Mouse (Mus musculus) limb, embryonic 11.5 days (tissue): ENCODE measurements around the gene Trpv4. TPM values are rescaled to one million over a fixed set of nuclear protein-coding genes. Genes with fewer than 3 reads are reported as not detected.
A peak's percentile ranks its signal among the peaks of the same experiment; 100 is the strongest.

Experiments
- ATAC-seq: fragments of 200-750 bp; cut with Nextera tagmentation; 2 replicates; pipeline ENCODE4 v1.8.0; 2017; ENCODE audit warnings: low read depth; ENCODE audit not compliant: insufficient number of reproducible peaks, low FRiP score, low TSS enrichment
- DNase-seq: peaks from one replicate; pipeline ENCODE4 v3.0.0-alpha.2; 2015; ENCODE audit warnings: low spot score
- H3K27ac ChIP-seq: fragments of 300-500 bp; sonication (generic); replicated peaks from 2 replicates; pipeline ENCODE4 v1.5.1; 2014; ENCODE audit warnings: low read depth, mild to moderate bottlenecking, low read length
- H3K27me3 ChIP-seq: fragments of 300-500 bp; sonication (generic); 2 replicates; pipeline ENCODE4 v1.6.1; 2014; ENCODE audit warnings: mild to moderate bottlenecking, low read length, mixed read lengths; ENCODE audit not compliant: control insufficient read depth, insufficient read depth
- H3K36me3 ChIP-seq: fragments of 300-500 bp; sonication (generic); 2 replicates; pipeline ENCODE4 v1.6.1; 2014; ENCODE audit warnings: mild to moderate bottlenecking, low read length, moderate library complexity, mixed read lengths; ENCODE audit not compliant: control insufficient read depth, insufficient read depth
- H3K4me1 ChIP-seq: fragments of 300-500 bp; sonication (generic); 2 replicates; pipeline ENCODE4 v1.6.1; 2014; ENCODE audit warnings: low read length, mixed read lengths; ENCODE audit not compliant: control insufficient read depth, insufficient read depth
- H3K4me2 ChIP-seq: fragments of 300-500 bp; sonication (generic); 2 replicates; pipeline ENCODE4 v1.6.1; 2014; ENCODE audit warnings: low read depth, mild to moderate bottlenecking, moderate library complexity; ENCODE audit not compliant: severe bottlenecking
- H3K4me3 ChIP-seq: fragments of 300-500 bp; sonication (generic); 2 replicates; pipeline ENCODE4 v1.5.1; 2014; ENCODE audit warnings: low read depth, low read length
- H3K9ac ChIP-seq: fragments of 300-500 bp; sonication (generic); 2 replicates; pipeline ENCODE4 v1.6.1; 2014; ENCODE audit warnings: mild to moderate bottlenecking, low read length
- H3K9me3 ChIP-seq: fragments of 300-500 bp; sonication (generic); 2 replicates; pipeline ENCODE4 v1.6.1; 2016; ENCODE audit warnings: low read length; ENCODE audit not compliant: control insufficient read depth
- WGBS: fragments of 180-500 bp; shearing (Covaris S2); extraction: QIAGEN DNeasy Blood & Tissue Kit; methylation state at CpG from one replicate; pipeline ENCODE4 v1.1.7; 2014; 5-methylcytosine and 5-hydroxymethylcytosine counted together
- polyA plus RNA-seq: library from polyadenylated mRNA; unstranded; fragments of >200 nt; fragmentation: Nextera tagmentation; extraction: Ambion mirVana; gene quantifications from 2 replicates; pipeline ENCODE4 v1.2.1, GENCODE M21; 2014

The Trpv4 gene
- polyA plus RNA-seq, 1 experiment from 2014 or later = 0.53 TPM

DNA sequence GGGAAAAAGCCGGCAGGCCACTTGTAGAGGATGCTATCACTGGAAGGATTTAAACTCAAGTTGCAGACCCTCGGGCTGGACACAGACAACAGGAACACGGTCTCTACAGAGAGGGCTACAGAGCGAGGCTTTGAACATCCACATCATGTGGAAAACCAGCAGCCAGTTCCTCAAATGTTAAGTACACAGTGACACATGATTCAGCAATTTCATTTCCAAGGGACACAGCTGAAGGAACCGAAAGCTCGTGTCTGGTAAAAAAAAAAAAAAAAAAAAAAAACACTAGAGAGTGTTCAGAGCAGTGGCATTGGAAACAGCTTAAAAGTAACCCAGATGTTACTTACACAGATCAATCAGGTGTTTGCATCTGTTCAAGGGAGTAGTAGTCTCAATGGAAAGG, 2.8 kb upstream of the Trpv4 start:
- Histone ChIP-seq H3K36me3 (no peaks in the 10 kb centered on the region), H3K9me3 (no peaks in the 10 kb centered on the region), H3K27ac (no peak overlapping the region), H3K9ac (no peak overlapping the region), H3K27me3 (peaks cover 33% of the 10 kb centered on the region), H3K4me2 (no peak overlapping the region), H3K4me1 (peaks cover 6% of the 10 kb centered on the region), H3K4me3 (no peak overlapping the region)
- DNase-seq = no peak
- no peak for ATAC-seq
- WGBS = 73% methylated on average over 6 of the region's 6 CpGs

DNA sequence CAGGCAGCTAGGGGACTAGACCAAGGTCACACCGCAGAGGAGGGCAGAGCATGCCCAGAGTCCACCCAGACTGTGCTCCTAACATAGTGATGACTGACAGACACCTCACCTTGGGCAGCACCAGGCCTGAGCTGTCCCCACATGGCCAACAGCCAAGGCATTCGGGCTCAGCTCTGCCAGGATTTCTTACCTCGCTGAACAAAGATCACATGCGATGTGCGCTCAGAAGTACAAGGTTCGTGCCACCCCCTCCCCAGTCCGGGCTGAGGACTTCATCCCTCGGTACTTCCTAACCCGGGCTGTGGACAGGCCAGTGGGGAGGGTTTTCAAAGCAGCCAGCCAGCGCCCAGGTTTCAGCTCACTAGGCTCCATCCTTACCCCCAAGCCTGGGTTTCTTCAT, 795 bp downstream of the Trpv4 start:
- DNase-seq (no peak), ATAC-seq (no peak)
- peaks cover 35% of the 10 kb centered on the region for H3K27me3 ChIP-seq
- no peaks in the 10 kb centered on the region for H3K36me3 ChIP-seq
- H3K27ac ChIP-seq = no peak overlapping the region
- no peaks in the 10 kb centered on the region for H3K9me3 ChIP-seq
- peaks cover 6% of the 10 kb centered on the region for H3K4me1 ChIP-seq
- no peak overlapping the region for H3K9ac ChIP-seq
- WGBS = 37% methylated on average over 10 of the region's 10 CpGs
- peak overlapping the region; percentile 90 for H3K4me2 ChIP-seq
- no peak overlapping the region for H3K4me3 ChIP-seq

DNA sequence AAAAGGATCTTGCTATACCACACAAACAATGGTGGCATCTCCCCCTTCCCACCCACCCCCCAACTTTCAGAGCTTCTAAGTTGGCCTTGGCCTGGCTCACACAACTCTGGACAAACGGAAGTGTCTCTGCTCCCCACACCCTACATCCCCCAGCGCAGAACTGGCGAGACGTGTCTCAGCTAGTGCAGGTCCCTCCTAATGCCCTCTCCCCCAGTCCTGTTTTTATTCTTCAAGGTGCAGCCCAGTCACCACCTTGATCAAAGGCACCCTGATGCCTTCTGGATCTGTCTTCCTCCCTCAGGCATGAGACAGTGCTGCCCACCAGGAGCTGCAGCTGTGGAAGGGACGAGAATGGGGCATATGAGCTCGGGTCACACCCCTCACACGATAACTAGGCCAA, 1.9 kb downstream of the Trpv4 start:
- Histone ChIP-seq H3K27me3 (peaks cover 35% of the 10 kb centered on the region), H3K4me2 (no peak overlapping the region), H3K4me1 (peaks cover 6% of the 10 kb centered on the region), H3K9me3 (no peaks in the 10 kb centered on the region), H3K36me3 (no peaks in the 10 kb centered on the region), H3K9ac (no peak overlapping the region), H3K4me3 (no peak overlapping the region), H3K27ac (no peak overlapping the region)
- WGBS = 74% methylated on average over 7 of the region's 7 CpGs
- ATAC-seq (no peak), DNase-seq (no peak)

DNA sequence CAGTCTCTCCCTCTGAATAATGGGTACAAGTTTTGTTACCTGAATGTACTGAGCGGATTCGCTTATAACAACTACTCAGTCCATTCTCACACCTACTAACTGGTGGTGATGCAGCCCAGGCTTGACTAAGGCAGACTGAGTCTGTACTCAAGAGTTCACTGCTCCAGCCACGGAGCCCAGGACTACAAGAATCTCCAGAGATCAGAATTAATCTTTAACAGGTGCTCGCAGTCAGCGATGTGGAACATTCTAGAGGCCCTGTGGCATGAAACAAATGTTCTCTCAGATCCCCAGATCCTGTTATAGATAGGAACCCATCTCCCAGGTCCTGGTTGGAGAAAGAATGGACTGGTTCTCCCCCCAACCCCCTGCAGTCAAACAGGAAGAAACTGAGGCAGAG, 2.5 kb downstream of the Trpv4 start:
- WGBS = 84% methylated on average over 5 of the region's 5 CpGs

DNA sequence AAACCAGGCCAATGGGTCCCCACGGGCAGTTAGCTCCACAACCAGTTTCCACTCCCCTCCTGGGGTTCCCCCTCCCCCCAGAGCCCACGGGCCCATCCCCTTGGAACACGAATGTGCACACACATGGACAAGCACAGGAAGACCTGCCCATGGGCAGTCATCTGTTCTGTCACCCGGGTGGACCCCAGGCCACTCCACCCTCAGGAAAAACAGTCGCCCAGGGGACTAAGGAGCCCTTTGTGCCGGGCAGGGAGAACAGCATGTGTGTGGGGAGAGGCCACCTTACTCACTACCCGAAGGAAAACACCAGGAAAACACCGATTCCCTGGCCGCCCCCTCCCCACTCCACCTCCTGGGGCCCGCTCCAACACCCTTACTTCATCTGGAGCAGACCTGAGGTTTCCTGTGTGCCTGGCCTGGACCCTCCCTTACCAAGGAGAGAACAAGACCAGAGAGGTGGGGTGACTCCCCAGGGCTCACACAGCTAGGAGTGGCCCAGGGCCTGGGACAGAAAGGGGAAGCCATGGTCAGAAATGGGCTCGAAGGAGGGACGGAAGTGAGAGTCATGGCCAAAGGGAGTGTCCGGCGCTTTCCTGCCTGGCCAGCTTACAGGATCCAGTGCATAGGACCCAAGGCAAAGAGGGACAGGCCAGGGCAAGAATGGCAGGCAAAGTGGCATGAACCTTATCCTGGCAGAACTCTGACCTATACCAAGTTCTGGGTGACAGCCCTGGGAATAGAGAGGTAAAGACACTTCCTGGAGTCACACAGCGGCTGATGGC, 4.4 kb downstream of the Trpv4 start:
- 80% methylated on average over 12 of the region's 15 CpGs for WGBS
- Histone ChIP-seq H3K4me2 (no peak overlapping the region), H3K9ac (no peak overlapping the region), H3K36me3 (no peaks in the 10 kb centered on the region), H3K27me3 (peaks cover 27% of the 10 kb centered on the region), H3K4me3 (no peak overlapping the region), H3K9me3 (no peaks in the 10 kb centered on the region), H3K27ac (no peak overlapping the region), H3K4me1 (peaks cover 13% of the 10 kb centered on the region)
- no peak for ATAC-seq
- DNase-seq = no peak

More for the DNA sequence above, 2.5 kb downstream of the Trpv4 start:
- DNase-seq (no peak), ATAC-seq (no peak)
- Histone ChIP-seq H3K9me3 (no peaks in the 10 kb centered on the region), H3K4me3 (no peak overlapping the region), H3K36me3 (no peaks in the 10 kb centered on the region), H3K27me3 (peaks cover 35% of the 10 kb centered on the region), H3K9ac (no peak overlapping the region), H3K4me2 (no peak overlapping the region), H3K4me1 (peaks cover 12% of the 10 kb centered on the region), H3K27ac (no peak overlapping the region)

DNA sequence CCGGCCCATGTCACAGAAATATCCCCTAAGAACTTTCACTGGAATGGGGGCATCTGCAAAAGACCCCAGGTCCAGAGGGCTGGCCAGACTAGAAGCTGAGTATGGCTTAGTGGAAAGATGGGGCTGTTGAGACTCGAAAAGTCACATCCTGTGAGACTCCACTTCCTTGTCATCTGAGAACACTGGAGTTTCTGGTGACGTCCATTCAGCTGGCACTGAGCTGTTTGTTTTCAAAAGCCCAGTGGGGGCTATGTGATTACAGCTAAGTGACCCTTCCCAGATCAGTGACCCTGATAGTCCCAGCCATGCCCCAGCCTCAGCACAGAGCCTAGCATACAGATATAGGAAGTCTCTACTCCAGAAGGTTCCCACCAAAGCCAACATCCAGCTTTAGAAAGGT, 6.8 kb downstream of the Trpv4 start:
- WGBS = 31% methylated on average over 3 of the region's 3 CpGs
- no peak overlapping the region for H3K27ac ChIP-seq
- H3K4me2 ChIP-seq = no peak overlapping the region
- ATAC-seq = no peak
- H3K9ac ChIP-seq = no peak overlapping the region
- peaks cover 5% of the 10 kb centered on the region for H3K27me3 ChIP-seq
- H3K4me1 ChIP-seq = 0 out of 2 replicates have a peak, but pooled peaks cover 17% of the 10 kb centered on the region
- H3K36me3 ChIP-seq = no peaks in the 10 kb centered on the region
- no peak overlapping the region for H3K4me3 ChIP-seq
- no peak for DNase-seq
- H3K9me3 ChIP-seq = no peaks in the 10 kb centered on the region

DNA sequence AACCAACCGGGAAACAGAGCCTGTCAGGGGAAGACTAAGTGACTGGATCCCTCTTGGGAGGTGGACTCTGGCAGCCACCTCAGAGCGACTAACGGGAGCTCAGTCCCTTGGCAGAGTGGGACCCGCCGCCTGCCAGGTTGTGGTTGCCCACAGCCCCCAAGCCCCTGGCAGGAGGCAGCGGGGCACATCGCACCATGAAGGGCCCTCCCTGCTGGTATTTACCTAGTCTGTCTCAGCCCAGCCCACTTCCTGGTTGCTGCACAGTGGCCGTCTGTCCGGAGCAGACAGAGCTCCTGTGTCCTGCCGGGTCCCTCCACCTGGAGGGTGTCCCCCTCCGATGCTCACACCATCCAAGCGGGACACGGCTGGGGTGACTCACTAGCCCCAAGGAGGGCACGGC, 7.2 kb downstream of the Trpv4 start:
- WGBS = 47% methylated on average over 14 of the region's 14 CpGs
- 0 out of 2 replicates have a peak overlapping the region, but pooled peaks have one; percentile 9 for H3K9ac ChIP-seq

DNA sequence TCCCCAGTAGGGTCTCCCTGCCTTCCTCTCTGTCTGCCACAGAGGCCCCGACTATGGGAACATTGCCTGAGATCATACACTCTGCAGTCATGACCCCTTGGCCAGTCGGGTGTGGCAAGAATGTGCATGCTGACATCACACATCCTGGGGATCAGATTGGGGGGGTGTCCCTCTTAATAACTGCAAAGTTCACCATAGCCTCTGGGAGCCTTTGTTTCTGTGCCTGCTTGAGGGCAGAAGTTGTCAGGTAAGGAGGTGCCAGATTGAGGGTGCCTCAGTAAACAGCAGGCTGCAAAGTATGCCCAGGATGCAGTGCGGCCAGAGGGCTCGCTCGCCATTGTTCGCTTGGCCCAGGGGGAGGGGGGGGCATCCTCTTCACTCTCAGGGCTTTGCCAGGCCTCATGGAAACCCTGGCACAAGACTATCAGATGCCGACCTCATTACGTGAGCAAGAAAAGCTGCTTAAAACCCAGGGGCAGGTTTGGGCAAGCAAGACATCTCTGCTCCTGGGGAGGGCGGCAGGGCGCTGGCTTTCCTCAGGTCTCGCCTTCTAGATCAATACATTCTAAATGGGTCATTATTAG, 9.4 kb downstream of the Trpv4 start:
- Histone ChIP-seq H3K27ac (no peak overlapping the region), H3K4me1 (peaks cover 21% of the 10 kb centered on the region; the same call in 1 of the 2 replicates)

More for the DNA sequence above, 7.2 kb downstream of the Trpv4 start:
- Histone ChIP-seq H3K4me1 (0 out of 2 replicates have a peak, but pooled peaks cover 17% of the 10 kb centered on the region), H3K27ac (no peak overlapping the region), H3K27me3 (peaks cover 3% of the 10 kb centered on the region; the same call in 1 of the 2 replicates), H3K4me2 (no peak overlapping the region), H3K4me3 (no peak overlapping the region), H3K36me3 (no peaks in the 10 kb centered on the region), H3K9me3 (no peaks in the 10 kb centered on the region)
- DNase-seq (no peak), ATAC-seq (no peak)

More for the DNA sequence above, 9.4 kb downstream of the Trpv4 start:
- no peaks in the 10 kb centered on the region for H3K36me3 ChIP-seq
- H3K4me2 ChIP-seq = no peak overlapping the region
- no peaks in the 10 kb centered on the region; the same call in 1 of the 2 replicates for H3K27me3 ChIP-seq
- no peak overlapping the region for H3K4me3 ChIP-seq
- 84% methylated on average over 11 of the region's 11 CpGs for WGBS
- no peak for ATAC-seq
- no peaks in the 10 kb centered on the region for H3K9me3 ChIP-seq
- no peak overlapping the region for H3K9ac ChIP-seq
- no peak for DNase-seq
